Mouse (Mus musculus) spleen, postnatal 14 days (tissue): ENCODE measurements around the gene Ubtd2.

ENCODE experiments used
- DNase-seq, 2 experiments: peaks; one replicate each; pipeline ENCODE4 v3.0.0; 2021 to 2022; ENCODE audit warnings: low spot score in 2 of 2

Gene Ubtd2

DNA sequence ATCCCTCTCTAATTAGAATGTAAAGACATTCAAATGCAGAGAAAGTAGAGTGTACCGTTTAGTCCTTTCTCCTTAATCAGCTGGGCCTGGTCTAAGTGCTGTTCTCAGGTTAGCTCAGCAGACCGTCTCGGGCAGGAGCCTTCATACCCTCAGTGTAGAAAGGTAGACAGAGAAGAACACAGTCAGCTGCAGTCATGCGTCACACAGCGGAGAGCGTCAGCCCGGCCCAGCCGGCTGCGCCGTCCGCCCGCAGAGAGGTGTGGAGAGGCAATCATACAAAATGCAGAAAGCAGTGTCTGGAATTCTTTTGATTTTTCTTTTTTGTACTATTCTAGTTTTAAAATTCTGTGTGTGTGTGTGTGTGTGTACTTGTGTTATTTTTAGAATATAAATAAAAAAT, 90.4 kb downstream of the Ubtd2 start:
- no peak for DNase-seq

DNA sequence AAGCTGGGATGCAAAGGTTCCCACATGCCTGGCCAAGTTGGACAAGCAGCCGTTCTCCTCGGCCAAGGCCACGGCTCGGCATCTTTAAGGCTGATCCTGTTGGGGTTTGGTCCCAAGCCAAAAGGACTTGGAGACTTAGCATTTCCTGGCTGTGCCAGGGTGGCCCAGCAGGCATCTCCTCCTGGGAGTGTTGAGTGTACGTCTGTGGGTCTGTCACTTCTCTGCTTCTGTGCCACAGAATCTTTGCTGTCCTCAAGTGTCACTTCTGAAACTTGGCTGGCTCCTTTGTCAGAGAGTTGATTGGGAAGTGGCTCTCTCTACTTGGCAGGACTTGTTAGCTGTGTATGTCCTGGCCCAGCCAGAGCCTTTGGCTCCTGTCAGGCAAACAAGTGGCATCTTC, 91.3 kb downstream of the Ubtd2 start:
- no peak for DNase-seq

DNA sequence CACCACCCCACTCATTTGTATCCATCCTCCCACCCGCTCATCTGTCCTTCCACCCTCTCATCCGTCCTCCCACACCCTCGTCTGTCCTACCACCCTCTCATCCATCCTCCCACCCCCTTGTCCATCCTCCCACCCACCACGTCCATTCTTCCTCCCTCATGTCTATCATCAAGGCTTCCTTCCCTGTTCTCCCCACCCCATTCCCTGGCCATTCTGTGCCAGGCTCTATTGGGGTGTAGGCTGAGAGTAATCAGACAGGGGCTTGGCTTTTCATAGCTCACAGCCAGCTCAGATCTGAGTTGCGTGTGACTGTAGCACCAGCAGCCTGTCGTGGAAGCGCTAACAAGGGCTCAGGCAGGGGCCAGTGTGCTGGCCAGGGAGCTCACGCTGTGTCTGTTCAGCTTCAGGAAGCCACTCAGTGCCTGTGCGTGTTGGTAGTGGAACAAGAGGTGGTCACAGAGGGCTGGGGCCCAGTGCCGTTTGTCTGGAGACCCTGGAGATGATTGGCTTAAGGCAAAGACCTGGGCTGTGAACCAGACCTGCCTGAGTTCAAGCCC, 92.3 kb downstream of the Ubtd2 start:
- no peak for DNase-seq

DNA sequence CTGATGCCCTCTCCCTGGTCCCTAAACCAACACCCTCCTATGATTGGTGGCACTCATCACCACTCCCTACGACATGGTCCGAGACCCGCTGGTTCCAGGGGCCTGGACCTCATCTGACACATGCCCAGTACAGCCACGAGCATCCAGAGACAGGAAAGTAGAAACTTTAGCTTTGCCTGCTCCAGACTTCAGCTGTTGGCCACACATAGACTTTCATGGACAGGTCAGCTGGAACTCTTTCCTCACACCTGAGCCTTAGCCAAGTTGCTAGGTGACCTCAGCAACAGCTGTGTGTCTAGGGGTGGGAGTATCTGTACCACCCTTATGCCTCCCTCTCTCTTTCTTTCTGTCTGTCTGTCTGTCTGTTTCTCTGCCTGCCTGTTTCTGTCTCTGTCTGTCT, 93.1 kb downstream of the Ubtd2 start:
- DNase-seq = no peak

DNA sequence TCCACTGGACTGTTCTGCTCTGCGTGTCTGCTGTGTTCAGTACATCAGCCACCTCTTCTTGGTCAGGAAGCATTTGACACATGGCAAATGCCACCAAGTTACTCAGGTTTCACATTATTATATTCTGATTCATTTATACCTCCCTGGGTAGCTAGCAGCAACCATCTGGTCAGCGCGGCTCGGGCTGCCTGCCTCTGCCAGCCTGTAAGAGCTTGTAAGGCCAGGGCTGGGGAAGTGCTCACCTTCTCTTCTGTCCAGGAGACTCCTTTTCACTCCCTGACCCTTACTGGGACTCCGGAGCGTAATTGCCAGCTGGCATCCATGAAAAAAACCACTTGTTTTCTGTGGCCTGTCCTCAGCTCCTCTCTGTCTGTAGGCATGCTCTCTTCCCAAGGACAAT, 94.1 kb downstream of the Ubtd2 start:
- no peak for DNase-seq

DNA sequence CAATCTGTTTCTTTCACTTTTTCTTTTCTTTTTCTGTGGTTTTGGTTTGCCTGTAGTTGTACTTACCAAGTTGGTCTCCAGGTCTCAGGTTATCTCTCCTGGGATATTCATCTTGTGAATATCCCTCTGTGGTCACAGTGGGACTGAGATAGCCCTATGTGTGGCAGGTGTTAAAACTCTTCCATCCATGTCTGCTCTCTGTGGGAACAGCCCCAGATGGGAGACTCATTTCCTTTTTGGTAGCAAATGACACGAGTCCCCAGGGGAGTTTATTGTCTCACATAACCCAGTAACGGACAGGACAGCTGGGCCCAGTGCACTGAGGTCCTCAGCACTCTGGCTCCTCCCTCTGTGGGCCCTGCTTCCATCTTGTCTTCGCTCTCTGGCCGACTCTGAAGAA, 94.9 kb downstream of the Ubtd2 start:
- DNase-seq = no peak

DNA sequence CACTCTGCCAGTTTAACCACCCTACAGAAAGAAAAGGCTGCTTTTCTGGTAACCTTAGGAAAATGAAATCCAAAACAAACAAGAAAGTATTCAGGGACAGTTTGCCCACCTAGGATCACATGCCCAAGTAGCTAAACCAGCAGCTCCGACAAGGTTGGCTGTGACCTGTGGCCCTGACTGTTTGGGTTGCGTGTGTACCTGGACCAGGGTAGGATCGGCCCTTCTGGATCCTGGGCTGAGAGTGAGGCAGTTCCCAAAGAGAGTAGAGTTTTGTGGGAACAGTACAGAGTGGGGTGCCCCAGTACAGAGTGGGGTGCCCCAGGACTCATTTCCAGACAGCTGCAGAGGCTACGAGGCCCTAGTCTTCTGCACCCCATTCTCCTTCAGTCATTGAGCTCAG, 95.9 kb downstream of the Ubtd2 start:
- no peak for DNase-seq

DNA sequence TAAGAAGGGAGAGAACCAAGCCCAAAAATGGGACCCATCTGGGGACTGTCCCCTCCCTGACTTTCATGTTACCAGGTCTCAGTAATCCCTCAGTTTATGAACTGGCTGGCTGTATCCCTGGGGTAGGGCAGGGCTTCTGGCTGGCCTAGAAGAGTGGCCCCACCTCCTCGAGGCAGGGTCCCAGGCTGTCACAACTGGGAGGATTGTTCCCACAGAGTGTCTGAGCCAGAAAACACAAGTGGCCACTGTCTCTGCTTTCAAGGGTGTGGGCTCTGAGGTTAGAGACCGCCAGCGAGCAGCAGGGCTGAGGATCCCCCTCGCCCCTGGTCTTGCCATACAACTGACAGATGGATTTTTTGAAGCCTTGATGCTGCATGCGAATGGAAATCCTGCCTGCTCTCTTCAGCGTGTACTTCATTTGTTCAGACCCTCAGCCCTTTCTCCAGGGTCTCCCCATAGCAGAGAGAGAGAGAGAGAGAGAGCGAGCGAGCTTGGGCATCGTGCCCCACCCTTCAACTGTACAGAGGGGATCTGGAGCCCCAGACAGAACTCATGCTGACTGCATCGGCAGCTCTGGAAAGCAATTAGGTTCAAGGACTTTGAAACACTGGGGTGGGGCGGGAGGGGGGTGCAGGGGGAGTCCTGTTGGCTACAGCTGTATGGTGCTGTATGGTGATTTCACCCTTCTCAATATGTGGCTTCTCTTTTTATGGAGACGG, 96.6 kb downstream of the Ubtd2 start:
- DNase-seq = no peak

DNA sequence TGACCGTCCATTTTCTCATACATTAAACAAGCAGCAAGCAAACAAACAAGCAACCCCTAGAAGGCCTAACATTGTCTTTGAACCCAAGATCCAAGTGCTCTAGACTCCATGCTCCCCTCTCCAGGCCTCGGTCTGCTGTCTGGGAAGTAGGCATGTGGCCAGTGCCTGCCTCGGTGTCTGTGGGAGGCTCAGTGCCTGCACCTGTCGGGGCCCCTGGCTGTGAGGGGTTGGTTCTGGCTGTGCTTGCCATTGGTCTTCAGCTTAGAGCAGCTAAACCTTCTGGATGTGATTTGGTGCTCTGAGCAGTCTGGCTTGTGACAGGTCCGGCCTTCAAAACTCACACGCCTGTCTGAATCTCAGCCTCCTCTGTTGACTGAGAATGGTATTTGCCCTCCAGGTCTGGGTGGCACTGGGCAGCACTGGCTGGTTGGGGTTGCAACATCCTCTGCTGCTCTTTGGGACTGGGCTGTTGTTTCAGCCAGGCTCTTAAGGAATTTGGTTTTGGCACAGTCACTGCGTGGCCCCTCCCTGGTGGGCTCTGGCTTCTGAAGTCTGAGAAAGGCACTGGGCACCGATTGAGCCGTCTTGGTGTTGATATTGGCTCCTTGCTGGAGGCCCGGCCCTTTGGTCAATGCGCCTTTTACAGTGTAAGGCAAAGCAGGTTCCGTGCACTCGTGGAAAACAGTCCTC, 97.4 kb downstream of the Ubtd2 start:
- no peak for DNase-seq

DNA sequence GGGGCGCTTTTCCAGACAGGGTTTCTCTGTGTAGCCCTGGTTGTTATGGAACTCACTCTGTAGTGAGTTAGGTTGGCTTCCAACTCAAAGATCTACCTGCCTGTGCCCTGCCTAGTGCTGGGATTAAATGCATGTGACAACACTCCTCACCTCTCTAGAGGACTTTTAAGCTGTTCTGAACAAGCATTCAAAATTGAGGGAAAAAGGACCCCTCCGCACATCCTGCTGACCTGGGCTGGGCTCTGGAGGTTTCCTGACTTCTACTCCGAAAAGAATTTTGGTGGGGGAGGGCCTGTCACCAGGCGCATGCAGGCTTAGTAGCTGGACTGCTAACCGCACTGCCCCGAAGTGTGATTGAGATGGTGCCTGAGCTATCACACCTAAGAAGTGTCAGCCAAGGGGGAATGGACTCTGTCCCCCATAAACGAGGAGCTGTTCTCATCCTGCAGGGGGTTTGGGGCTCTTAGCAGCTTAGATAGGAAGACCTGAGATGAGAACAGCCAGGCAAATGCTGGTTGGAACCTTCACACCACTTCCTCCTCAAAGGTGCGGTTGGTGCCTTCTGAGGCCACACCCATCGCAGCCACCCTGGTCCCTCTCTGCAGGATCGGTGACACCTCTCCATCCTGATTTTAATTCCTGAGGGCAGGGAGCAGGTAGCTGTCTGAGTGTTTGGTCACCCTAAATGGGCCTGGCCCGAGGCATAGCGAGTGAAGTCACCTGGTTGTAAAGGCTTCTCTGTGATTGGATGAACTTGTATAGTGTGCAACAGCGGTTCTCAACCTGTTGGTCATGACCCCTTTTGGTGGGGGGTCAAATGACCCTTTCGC, 98.4 kb downstream of the Ubtd2 start:
- DNase-seq = no peak

DNA sequence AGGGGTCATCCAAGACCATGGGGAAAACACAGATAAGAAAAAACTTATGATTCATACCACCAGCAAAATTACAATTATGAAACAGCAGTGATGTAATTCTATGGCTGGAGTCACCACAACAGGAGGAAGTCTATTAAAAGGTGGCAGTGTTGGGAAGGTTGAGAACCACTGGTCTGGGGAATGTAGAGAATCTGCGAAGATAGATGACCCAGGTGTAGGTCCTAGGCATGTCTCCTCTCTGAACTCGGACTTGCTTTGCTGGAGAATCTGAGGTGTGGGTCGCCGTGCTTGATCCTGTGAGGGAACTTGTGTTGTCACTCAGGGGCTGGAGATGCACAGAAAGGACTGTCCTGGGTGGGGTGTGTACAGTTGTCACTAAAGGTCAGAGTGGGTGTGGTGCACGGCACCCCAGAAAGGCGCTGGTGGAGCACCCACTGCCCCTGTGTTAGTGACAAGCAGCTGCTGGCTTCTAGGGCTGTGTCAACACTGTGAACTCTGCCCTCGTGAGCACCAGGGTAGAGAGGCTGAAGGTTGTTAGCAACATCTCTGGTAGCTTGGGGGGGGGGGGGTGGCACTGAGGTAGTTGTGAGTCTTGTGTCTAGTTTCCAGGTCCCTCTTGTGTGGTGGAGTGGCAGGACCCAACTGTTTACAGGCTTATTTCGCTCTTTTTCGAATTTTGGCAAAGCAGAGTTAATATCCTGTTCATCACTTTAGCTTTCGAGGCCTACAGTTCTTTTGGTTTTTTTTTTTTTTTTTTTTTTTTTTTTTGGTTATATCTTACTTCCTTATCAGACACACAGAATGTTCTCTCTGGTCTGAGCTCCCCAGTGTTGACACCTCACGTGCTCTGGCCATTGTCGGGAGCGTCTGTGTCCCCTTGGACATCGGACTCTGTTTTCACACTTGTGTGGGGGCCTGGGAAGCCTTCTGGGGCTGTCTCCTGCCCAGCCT, 99.2 kb downstream of the Ubtd2 start:
- DNase-seq = no peak

DNA sequence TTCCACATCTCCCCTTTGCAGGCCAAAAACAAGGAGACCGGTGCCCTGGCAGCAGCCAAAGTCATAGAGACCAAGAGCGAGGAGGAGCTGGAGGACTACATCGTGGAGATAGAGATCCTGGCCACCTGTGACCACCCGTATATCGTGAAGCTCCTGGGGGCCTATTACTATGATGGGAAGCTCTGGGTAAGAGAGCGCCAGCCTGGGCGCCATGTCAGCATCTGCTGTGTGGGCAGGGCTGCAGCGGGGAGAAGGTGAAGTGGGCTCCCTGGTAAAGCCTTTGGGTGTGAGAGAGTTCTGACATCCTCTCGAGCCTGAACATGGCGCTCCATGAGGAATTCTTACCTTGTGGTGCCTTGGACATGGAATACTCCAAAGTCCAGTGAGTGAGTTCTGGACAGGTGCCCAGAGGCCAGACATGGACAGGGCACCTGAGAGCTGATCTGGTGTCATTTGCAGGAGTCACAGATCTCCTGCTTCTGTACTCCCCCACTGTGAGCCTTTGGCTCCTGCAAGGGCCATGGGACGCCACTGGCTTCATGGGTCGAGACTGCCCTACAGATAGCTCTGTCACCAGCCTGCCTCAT, 100.0 kb downstream of the Ubtd2 start:
- DNase-seq = no peak

DNA sequence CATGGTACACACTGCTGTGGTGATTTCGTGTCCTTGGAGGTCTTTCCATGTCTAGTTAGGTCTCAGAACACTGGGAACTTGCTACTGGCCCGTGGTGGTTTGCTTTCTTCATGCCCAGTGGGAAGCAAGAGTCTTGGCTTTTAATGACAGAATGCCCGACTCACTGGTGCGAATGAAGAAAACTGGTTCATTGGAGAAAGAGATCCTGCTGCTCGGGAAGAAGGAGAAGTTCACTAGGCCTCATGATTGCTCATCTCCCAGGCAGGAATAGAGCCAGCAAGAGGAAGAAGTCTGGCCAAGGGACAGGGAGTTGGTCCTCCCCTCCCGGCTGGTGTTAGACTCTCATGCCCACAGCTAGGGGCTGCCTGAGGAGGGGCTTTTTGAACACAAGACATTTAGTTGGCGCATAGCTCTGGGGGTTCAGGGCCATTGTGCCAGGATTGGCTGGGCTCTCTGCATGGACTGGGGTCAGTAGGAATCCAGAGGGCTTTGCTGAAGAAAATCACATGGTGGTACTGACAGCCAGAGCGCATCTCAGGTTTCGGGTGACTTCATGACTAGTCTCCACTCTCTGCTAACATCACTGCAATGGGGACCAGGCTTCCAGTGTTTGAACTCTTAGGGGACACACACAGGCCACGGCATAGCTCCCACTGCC, 101.3 kb downstream of the Ubtd2 start:
- no peak for DNase-seq

DNA sequence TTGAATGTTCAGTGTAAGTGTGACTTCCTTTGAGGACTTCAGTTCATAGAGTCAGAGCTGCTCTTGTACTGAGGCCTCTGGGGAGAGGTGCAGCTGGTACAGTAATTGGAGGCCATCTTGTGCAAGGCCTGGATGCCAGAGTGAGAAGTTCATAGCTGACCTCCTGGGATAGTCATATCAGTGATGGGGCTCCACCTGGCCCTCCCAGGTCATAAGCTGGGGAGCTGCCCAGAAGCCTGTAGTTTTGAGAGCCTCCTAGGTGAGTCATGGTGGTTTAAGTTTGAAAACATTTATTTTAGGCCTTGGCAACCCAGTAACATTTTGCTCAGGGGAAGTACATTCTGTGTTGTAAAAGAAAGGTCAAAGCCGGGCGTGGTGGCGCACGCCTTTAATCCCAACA, 102.9 kb downstream of the Ubtd2 start:
- DNase-seq = no peak

DNA sequence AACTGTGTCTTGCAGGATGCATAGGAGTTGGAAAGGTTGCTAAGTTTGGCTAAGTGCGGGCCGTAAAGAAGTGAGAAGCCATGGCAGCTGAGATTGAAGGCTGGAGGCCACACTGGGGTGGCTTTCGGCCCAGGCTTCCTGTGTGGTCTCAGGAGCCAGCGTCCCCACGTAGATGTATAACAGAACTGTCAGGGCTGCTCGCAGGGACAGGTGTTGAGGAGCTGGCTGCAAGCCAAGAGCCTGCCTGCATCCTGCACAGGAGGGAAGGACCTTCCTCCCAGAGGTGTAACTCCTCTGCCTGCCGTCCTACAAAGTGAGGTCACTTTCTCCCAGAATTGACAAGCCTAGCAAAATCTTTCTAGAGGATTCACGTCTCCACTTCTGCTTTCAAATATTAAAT, 103.5 kb downstream of the Ubtd2 start:
- DNase-seq = no peak

DNA sequence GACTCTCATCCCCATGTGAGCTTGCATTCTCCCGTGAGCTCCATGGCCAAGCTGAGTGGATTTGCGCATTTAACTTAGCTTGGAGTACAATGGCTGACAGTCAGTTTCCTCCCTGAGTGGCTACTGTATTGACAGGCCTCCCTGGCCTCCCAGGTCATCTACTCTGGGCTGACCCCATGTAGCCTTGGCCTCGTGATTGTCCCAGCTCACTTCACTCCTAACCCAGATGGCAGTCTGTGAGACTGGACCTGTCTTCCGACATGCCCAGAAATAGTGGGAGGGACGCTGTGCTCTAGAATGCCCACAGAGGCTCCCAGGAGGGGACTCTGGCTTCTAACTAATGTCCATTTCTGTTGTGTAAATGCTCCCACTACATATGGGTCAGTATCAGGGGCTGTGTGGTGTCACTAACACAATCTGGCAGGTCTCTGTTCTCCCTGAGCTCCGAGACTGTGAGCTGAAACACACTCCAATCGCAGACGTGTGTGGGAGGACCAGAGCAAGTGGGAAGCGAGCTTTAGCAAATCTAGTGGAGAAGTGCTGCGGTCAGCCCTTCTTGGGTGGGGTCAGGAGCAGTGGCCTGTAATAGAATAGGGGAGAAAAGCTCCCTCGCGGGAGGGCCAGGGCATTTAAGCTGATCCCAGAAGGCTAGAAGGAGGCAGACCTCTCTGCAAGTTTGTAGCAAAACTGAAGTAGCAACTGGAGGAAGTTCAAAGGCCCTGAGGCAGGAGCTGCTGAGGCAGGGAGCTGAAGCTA, 105.0 kb downstream of the Ubtd2 start:
- no peak for DNase-seq

DNA sequence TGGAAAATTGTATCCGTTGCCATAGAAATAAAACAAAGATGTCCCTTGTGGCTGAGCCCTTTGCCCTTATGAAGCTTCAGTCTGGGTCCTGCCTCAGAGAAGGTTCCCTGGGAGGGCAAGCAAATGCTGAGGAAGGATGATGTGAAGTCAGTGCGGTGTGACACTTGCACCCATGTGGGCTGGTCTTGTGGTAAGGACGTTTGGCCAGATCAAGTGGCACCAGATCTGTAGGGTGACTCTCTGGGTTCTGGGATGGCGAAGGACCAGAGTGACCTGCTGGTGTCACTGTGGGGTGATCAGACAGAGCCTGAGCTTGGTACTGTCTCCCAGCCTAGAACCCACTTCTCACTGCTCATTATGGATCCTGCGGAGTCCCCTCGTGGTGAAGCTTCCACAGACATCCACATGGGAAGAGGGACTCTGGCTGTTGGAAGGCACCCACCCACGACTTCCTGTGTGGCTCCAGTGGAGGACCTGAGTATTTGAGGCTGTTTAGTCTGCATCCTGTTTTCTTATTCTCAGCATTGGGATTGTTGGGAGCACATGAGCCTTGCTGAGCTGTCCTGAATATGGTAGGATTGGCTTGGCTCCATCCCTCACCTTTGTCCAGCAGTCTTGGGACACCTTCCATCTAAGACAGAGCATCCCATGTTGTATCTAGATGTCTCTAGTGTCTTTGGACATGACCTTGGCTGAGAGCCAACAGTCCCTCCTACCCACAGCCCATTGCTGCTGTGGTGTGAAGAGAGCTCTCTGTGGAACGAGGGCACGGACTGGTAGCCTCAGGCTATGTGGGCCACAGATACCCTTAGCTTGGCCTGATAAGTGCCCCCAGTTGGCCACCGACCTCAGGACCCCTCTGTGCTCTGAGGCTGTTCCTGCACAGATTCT, 106.5 kb downstream of the Ubtd2 start:
- DNase-seq = no peak

DNA sequence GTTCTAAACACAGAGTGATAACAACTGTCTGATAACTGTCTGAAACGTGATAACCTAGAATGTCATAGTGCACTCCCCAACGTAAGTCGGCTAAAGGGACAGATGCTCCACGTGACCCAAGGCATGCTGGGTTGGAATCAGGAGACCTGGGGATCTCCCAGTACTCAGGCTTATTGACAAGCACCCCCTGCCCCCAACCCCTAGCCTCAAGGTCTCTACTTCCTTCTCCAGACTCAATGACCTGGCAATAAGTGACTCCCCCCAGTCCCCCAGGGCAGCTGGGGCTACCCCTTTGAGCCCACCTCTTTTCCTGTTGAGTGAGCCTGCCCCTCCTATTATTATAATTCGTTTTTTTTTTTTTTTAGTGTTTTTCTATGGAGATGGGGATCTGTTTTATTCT, 107.5 kb downstream of the Ubtd2 start:
- DNase-seq = no peak

DNA sequence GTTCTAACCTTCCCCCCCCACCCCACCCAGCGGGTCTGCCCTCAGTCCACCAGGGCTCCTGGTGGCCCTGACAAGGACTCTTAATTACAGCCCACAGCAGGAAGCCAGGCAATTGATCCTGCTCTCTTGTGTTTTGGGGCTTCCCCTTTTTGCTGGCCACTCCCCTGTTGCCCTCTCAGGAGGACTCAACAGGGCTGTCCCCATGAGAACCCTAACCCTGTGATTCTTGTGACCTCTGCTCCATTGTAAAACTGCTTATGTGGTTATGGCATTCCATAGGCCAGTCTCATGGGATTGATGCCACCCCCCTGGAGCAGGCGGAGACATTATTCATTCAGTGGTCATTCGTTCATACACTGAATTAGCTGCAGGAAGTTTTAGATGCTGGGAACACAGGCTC, 108.5 kb downstream of the Ubtd2 start:
- no peak for DNase-seq
